Mouse (Mus musculus) heart, adult 2 months (tissue): Measurements from ENCODE around the gene Pex6. TPM values are rescaled to one million over a fixed set of nuclear protein-coding genes. Genes with fewer than 3 reads are reported as not detected.
A peak's percentile ranks its signal among the peaks of the same experiment; 100 is the strongest.

ENCODE experiments used
- DNase-seq, 2 experiments: peaks; one replicate each; pipeline ENCODE4 v3.0.0; 2021
- H3K27ac ChIP-seq: fragments of 200-600 bp; 2 replicates; pipeline ENCODE4 v1.8.1; 2022
- H3K27me3 ChIP-seq: fragments of 200-500 bp; 2 replicates; pipeline ENCODE4 v1.6.1; 2012; ENCODE audit warnings: mild to moderate bottlenecking, low read length, inconsistent platforms, mixed read lengths; ENCODE audit not compliant: control insufficient read depth, insufficient read depth
- H3K36me3 ChIP-seq: fragments of 200-500 bp; 2 replicates; pipeline ENCODE4 v1.6.1; 2012; ENCODE audit warnings: low read length, inconsistent platforms; ENCODE audit not compliant: control insufficient read depth, insufficient read depth
- H3K4me1 ChIP-seq: fragments of 200-500 bp; 2 replicates; pipeline ENCODE4 v1.6.1; 2011; ENCODE audit warnings: low read length; ENCODE audit not compliant: control insufficient read depth, insufficient read depth
- H3K4me3 ChIP-seq: fragments of 200-600 bp; 2 replicates; pipeline ENCODE4 v1.8.1; 2022
- H3K79me2 ChIP-seq: fragments of 200-500 bp; replicated peaks from 2 replicates; pipeline ENCODE4 v1.6.1; 2012; ENCODE audit warnings: mild to moderate bottlenecking, inconsistent platforms, low read length, moderate library complexity, mixed read lengths; ENCODE audit not compliant: control insufficient read depth, insufficient read depth
- H3K9ac ChIP-seq: fragments of 200-500 bp; 2 replicates; pipeline ENCODE4 v1.6.1; 2012; ENCODE audit warnings: low read depth, mild to moderate bottlenecking, control low read depth, inconsistent platforms, low read length, mixed read lengths
- CTCF ChIP-seq: fragments of 200-600 bp; IDR thresholded peaks from 2 replicates; pipeline ENCODE4 v1.8.1; 2022; ENCODE audit warnings: antibody characterized with exemption, mild to moderate bottlenecking, moderate library complexity
- EP300 ChIP-seq: fragments of 200-500 bp; IDR thresholded peaks from 2 replicates; pipeline ENCODE4 v1.6.1; 2011; ENCODE audit warnings: low read depth, low read length, control low read depth; ENCODE audit not compliant: insufficient read depth
- POLR2A ChIP-seq: fragments of 200-500 bp; IDR thresholded peaks from 2 replicates; pipeline ENCODE4 v1.6.1; 2011; ENCODE audit warnings: mild to moderate bottlenecking, low read depth, low read length, control low read depth; ENCODE audit not compliant: insufficient read depth
- WGBS: fragments of 180-500 bp; shearing (Covaris S2); methylation state at CpG from one replicate; pipeline ENCODE4 v1.1.7; 2018; 5-methylcytosine and 5-hydroxymethylcytosine counted together
- intact Hi-C: fragments of 180-260 bp; cut with DNase I; formaldehyde crosslinking; loops from one replicate; pipeline ENCODE4 v1.15.1; 2025
- polyA plus RNA-seq: library from polyadenylated mRNA; depleted of rRNA; stranded (reverse); fragments of >200 nt; gene quantifications from 2 replicates; pipeline ENCODE4 v1.2.3, GENCODE M21; 2012
- total RNA-seq, 2 experiments: library from RNA; stranded (reverse); gene quantifications; 2 replicates each; pipeline ENCODE4 v1.2.3; 2021

Pex6 gene
- total and polyA plus RNA-seq, 3 experiments = 33.4 to 36.5 (median 34.1) TPM

DNA sequence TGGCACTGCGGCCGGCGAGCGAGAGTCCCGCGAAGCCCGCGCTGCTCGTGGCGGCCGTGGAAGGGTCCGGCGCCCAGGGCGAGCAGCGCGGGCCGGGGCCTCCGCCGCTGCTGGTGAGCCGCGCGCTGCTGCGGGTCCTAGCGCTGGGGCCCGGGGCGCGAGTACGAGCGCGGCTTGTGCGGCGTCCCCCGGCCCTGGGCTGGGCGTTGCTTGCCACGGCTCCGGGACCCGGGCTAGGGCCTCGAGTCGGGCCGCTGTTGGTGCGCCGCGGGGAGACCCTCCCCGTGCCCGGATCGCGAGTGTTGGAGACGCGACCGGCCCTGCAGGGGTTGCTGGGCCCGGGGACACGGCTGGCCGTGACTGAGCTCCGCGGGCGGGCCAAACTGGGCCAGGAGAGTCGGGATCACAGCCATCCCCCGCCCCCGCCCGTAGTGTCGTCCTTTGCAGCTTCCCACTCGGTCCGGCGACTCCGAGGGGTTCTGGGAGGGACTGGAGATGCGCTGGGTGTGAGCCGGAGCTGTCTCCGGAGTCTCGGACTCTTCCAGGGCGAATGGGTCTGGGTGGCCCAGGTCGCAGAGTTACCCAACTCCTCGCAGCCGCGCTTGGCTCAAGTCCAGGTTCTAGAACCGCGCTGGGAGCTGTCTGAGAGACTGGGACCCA, 479 bp downstream of the Pex6 start:
- Histone ChIP-seq H3K9ac (peak overlapping the region; percentile 98), H3K27ac (peak overlapping the region; percentile 86), H3K4me1 (peaks cover 3% of the 10 kb centered on the region), H3K27me3 (no peaks in the 10 kb centered on the region), H3K4me3 (peak overlapping the region; percentile 75), H3K36me3 (0 out of 2 replicates have a peak, but pooled peaks cover 2% of the 10 kb centered on the region), H3K79me2 (peaks cover 2% of the 10 kb centered on the region; the same call in 1 of the 2 replicates)
- no peak for TF ChIP-seq POLR2A
- no peak for TF ChIP-seq EP300
- no peak for TF ChIP-seq CTCF
- peak; percentile 60 to 62 for DNase-seq
- WGBS = under 1% methylated on average over 67 of the region's 76 CpGs
- intact Hi-C loops = loop anchor here (2.0 to 5.0 kb wide), 4 partner anchors 31 to 159 kb away; partner anchors contain the start of genes Cnpy3 and Klhdc3

DNA sequence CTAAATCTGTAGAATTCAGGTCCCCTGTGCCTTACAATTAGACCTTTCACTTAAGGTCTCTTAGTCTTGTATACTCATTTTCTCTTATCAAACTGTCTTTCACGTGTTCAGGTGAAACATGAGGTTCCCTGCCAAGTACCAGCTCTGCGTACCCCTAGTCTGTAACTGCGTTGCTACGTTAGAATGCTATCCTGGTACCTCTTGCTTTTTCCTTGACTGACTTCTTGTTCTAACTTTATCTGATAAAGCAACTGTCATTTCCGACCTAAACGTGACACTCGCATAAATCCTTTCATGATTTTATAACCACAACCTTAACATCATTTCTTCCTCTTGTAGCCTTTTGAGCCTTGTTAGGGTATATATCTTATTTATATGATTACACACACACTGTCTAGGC, 1.2 kb downstream of the Pex6 start:
- 25% methylated on average over 7 of the region's 7 CpGs for WGBS
- H3K27ac ChIP-seq = peak overlapping the region; percentile 86
- intact Hi-C loops = loop anchor here (2.0 to 5.0 kb wide), 3 partner anchors 32 to 160 kb away; partner anchors contain the start of genes Cnpy3 and Klhdc3

DNA sequence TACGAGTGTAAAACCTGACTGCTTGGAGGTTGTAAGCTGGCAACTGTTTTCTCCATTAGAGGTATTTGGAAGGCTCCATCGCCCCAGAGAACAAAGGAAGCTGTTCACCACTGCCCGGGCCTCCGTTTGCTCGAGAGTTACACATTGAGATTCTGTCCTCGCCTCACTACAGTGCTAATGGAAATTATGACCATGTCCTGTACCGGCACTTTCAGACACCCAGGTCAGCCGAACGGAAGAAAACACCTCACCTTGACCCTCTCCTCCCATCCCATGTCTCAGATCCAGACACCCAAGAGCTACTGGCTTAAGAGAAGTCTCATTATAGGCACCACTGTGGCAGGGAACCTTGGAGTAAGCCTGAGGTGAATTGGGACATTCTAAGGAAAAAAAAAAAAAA, 2.6 kb downstream of the Pex6 start:
- TF ChIP-seq POLR2A (no peak), EP300 (no peak), CTCF (no peak)
- WGBS = 64% methylated on average over 9 of the region's 9 CpGs
- Histone ChIP-seq H3K4me1 (peaks cover 1% of the 10 kb centered on the region; the same call in 1 of the 2 replicates), H3K36me3 (0 out of 2 replicates have a peak, but pooled peaks cover 2% of the 10 kb centered on the region), H3K9ac (no peak overlapping the region), H3K79me2 (peaks cover 2% of the 10 kb centered on the region; the same call in 1 of the 2 replicates), H3K4me3 (no peak overlapping the region), H3K27me3 (no peaks in the 10 kb centered on the region), H3K27ac (no peak overlapping the region)
- intact Hi-C loops = loop anchor here (2.0 to 5.0 kb wide), 3 partner anchors 33 to 162 kb away; partner anchors contain the start of genes Cnpy3 and Klhdc3
- DNase-seq = no peak

More for the DNA sequence above, 1.2 kb downstream of the Pex6 start:
- 0 out of 2 replicates have a peak, but pooled peaks cover 2% of the 10 kb centered on the region for H3K36me3 ChIP-seq
- H3K4me3 ChIP-seq = peak overlapping the region; percentile 75
- no peaks in the 10 kb centered on the region for H3K27me3 ChIP-seq
- peaks cover 2% of the 10 kb centered on the region; the same call in 1 of the 2 replicates for H3K79me2 ChIP-seq
- no peak for TF ChIP-seq EP300
- TF ChIP-seq CTCF = no peak
- TF ChIP-seq POLR2A = no peak
- H3K9ac ChIP-seq = no peak overlapping the region; the same call in 1 of the 2 replicates
- no peak for DNase-seq
- peaks cover 1% of the 10 kb centered on the region; the same call in 1 of the 2 replicates for H3K4me1 ChIP-seq

- H3K4me1 ChIP-seq = peaks cover 1% of the 10 kb centered on the region; the same call in 1 of the 2 replicates
- H3K27ac ChIP-seq = no peak overlapping the region
- DNase-seq = no peak
- H3K27me3 ChIP-seq = no peaks in the 10 kb centered on the region
- TF ChIP-seq EP300 = no peak
- TF ChIP-seq CTCF = peak; percentile 69
- TF ChIP-seq POLR2A = no peak
- H3K79me2 ChIP-seq = peaks cover 2% of the 10 kb centered on the region; the same call in 1 of the 2 replicates
- no peak overlapping the region for H3K9ac ChIP-seq
- H3K36me3 ChIP-seq = 0 out of 2 replicates have a peak, but pooled peaks cover 2% of the 10 kb centered on the region
- 91% methylated on average over 11 of the region's 11 CpGs for WGBS
- H3K4me3 ChIP-seq = no peak overlapping the region
- intact Hi-C loops = loop anchor here (5.0 kb wide), 2 partner anchors 37 to 163 kb away; partner anchors contain the start of gene Cnpy3
These were observed 3.7 kb downstream of the Pex6 start for GRCm38 (mm10) chr17:46714756-46715481.

DNA sequence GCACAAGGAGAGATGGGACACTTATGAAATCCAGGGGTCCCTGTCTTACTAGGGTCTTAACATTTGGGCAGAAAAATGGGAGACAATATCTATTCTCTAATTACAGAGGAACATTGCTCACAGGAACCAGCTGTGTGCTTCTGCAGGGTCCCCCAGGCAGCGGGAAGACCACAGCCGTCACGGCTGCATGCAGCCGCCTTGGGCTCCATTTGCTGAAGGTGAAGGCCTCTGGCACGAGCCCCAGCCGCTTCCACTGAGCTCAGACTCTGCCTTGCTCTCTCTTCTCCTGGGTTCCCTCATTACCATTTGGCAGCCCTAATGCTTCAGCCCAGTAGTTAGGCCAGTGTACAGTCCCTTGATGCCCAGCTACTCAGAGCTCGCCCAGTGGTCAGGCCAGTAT, 9.8 kb downstream of the Pex6 start:
- TF ChIP-seq EP300 = no peak
- TF ChIP-seq CTCF = no peak
- no peak for TF ChIP-seq POLR2A
- H3K79me2 ChIP-seq = no peaks in the 10 kb centered on the region
- H3K36me3 ChIP-seq = no peaks in the 10 kb centered on the region
- no peak for DNase-seq
- no peaks in the 10 kb centered on the region for H3K4me1 ChIP-seq
- H3K9ac ChIP-seq = no peak overlapping the region
- no peak overlapping the region for H3K27ac ChIP-seq
- H3K4me3 ChIP-seq = no peak overlapping the region
- WGBS = 95% methylated on average over 7 of the region's 7 CpGs
- intact Hi-C loops = no loop called here
- H3K27me3 ChIP-seq = no peaks in the 10 kb centered on the region
